Mouse (Mus musculus) myocyte (in vitro differentiated cells): ENCODE data around the gene Luc7l. TPM values are rescaled to one million over a fixed set of nuclear protein-coding genes. Genes with fewer than 3 reads are reported as not detected.
"Not testable (repeated sequence)": the region's sequence is repeated elsewhere in the genome, so short reads cannot be mapped to it uniquely, and the experiment has no call there.

Experiments
- H3K27me3 ChIP-seq: one replicate; pipeline ENCODE4 v1.6.1; 2011; ENCODE audit not compliant: control insufficient read depth, insufficient read depth, insufficient read length
- H3K36me3 ChIP-seq: one replicate; pipeline ENCODE4 v1.6.1; 2011; ENCODE audit not compliant: control insufficient read depth, insufficient read depth
- H3K4me2 ChIP-seq: one replicate; pipeline ENCODE4 v1.6.1; 2011; ENCODE audit warnings: low read depth, control low read depth
- H3K4me3 ChIP-seq: one replicate; pipeline ENCODE4 v1.5.1; 2011; ENCODE audit warnings: mild to moderate bottlenecking, control low read depth, moderate library complexity
- H3K79me2 ChIP-seq: one replicate; pipeline ENCODE4 v1.6.1; 2011; ENCODE audit not compliant: control insufficient read depth, insufficient read depth
- H3ac ChIP-seq: one replicate; pipeline ENCODE4 v1.6.1; 2011; ENCODE audit not compliant: control insufficient read depth, insufficient read length
- CEBPB ChIP-seq: IDR thresholded peaks from 2 replicates; pipeline ENCODE4 v1.6.1; 2011; ENCODE audit warnings: mild to moderate bottlenecking, moderate library complexity; ENCODE audit not compliant: poor library complexity, insufficient read depth, severe bottlenecking
- E2F4 ChIP-seq: IDR thresholded peaks from one replicate; pipeline ENCODE4 v1.6.1; 2011; ENCODE audit warnings: mild to moderate bottlenecking, control low read depth, moderate library complexity; ENCODE audit not compliant: insufficient read depth
- MAX ChIP-seq: IDR thresholded peaks from one replicate; pipeline ENCODE4 v1.6.1; 2011; ENCODE audit warnings: low read depth, mild to moderate bottlenecking, control low read depth
- MYOD1 ChIP-seq, 3 experiments: IDR thresholded peaks; one replicate each; pipeline ENCODE4 v1.6.1; 2011; ENCODE audit warnings: control low read depth in 2 of 3, low read depth in 2 of 3, mild to moderate bottlenecking in 2 of 3, moderate library complexity in 1 of 3; ENCODE audit not compliant: insufficient read length in 2 of 3, control insufficient read depth in 1 of 3
- MYOG ChIP-seq, 3 experiments: IDR thresholded peaks; one replicate each; pipeline ENCODE4 v1.6.1; 2011; ENCODE audit warnings: control low read depth in 2 of 3, low read depth in 2 of 3, mild to moderate bottlenecking in 2 of 3; ENCODE audit not compliant: insufficient read length in 2 of 3, control insufficient read depth in 1 of 3, insufficient read depth in 1 of 3
- POLR2A ChIP-seq: IDR thresholded peaks from one replicate; pipeline ENCODE4 v1.6.1; 2011; ENCODE audit warnings: low read depth, mild to moderate bottlenecking, control low read depth, moderate library complexity; ENCODE audit not compliant: insufficient read length
- POLR2AphosphoS2 ChIP-seq: IDR thresholded peaks from one replicate; pipeline ENCODE4 v1.6.1; 2011; ENCODE audit warnings: low read depth, control low read depth; ENCODE audit not compliant: insufficient read length
- REST ChIP-seq: IDR thresholded peaks from one replicate; pipeline ENCODE4 v1.6.1; 2011; ENCODE audit warnings: mild to moderate bottlenecking, control low read depth, moderate library complexity; ENCODE audit not compliant: insufficient read depth, insufficient read length
- SRF ChIP-seq: IDR thresholded peaks from one replicate; pipeline ENCODE4 v1.6.1; 2011; ENCODE audit warnings: low read depth; ENCODE audit not compliant: control insufficient read depth, insufficient read length
- TCF12 ChIP-seq: IDR thresholded peaks from one replicate; pipeline ENCODE4 v1.6.1; 2011; ENCODE audit warnings: mild to moderate bottlenecking, control low read depth; ENCODE audit not compliant: poor library complexity, insufficient read depth, severe bottlenecking
- TCF3 ChIP-seq: IDR thresholded peaks from one replicate; pipeline ENCODE4 v1.6.1; 2011; ENCODE audit warnings: low read depth, control low read depth; ENCODE audit not compliant: insufficient read length
- USF1 ChIP-seq: IDR thresholded peaks from one replicate; pipeline ENCODE4 v1.6.1; 2011; ENCODE audit warnings: low read depth, mild to moderate bottlenecking, control low read depth, moderate library complexity
- polyA plus RNA-seq: library from polyadenylated mRNA; unstranded; fragments of >200 nt; fragmentation: generic; extraction: Trizol; gene quantifications from one replicate; pipeline ENCODE4 v1.2.1, GENCODE M21; 2012; ENCODE audit warnings: missing spikeins

Gene Luc7l
- polyA plus RNA-seq, 1 experiment: 25.1 TPM

DNA sequence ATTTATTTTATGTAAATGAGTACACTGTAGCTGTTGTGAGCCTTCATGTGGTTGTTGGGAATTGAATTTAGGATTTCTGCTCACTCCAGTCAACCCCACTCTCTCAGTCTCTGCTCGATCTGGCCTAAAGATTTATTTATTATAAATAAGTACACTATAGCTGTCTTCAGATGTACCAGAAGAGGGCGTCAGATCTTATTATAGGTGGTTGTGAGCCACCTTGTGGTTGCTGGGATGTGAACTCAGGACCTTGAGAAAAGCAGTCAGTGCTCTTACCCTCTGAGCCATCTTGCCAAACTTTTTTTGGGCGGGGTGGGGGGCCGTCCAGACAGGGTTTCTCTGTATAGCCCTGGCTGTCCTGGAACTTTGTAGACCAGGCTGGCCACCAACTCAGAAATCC is 9.1 kb downstream of the Luc7l start:
- no peak overlapping the region for H3K4me2 ChIP-seq
- H3K27me3 ChIP-seq: no peaks in the 10 kb centered on the region
- no peak overlapping the region for H3ac ChIP-seq
- H3K36me3 ChIP-seq: peaks cover 74% of the 10 kb centered on the region
- TF ChIP-seq MYOG (IDR thresholded peaks at IDR 0.05; ENCODE audit: control insufficient read depth in 1 of 3, insufficient read depth in 1 of 3, insufficient read length in 2 of 3, low read depth in 2 of 3): no peak
- TF ChIP-seq TCF12: no peak
- TF ChIP-seq SRF: no peak
- no peak for TF ChIP-seq USF1
- no peak for TF ChIP-seq POLR2A
- no peak for TF ChIP-seq REST
- no peak for TF ChIP-seq E2F4
- no peak for TF ChIP-seq TCF3
- no peak for TF ChIP-seq CEBPB
- no peak for TF ChIP-seq POLR2AphosphoS2
- H3K79me2 ChIP-seq: peaks cover 57% of the 10 kb centered on the region
- no peak overlapping the region for H3K4me3 ChIP-seq

DNA sequence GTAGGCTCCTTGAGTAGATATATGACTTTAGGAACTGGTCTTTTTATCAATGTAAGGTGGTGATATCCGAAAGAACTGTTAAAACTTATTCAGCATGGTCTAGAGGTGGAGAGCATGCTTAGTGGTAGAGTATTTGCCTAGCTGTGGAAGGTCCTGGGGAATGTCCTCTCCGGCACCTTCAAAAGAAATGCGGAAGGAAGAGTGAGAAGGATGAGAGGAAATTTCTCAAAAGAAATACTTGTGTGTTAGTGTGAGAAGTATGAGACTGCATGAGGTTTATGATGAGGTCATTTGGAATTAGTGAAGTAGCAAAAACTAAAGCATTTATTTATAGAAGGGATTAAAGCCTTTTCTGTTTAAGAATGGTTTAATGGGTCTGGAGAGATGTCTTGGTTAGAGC is 9.7 kb downstream of the Luc7l start:
- no peak for TF ChIP-seq TCF3
- no peak for TF ChIP-seq MYOG (IDR thresholded peaks at IDR 0.05; ENCODE audit: control insufficient read depth in 1 of 3, insufficient read depth in 1 of 3, insufficient read length in 2 of 3, low read depth in 2 of 3)
- no peak for TF ChIP-seq MAX
- no peak for TF ChIP-seq CEBPB
- TF ChIP-seq MYOD1 (IDR thresholded peaks at IDR 0.05; ENCODE audit: control insufficient read depth in 1 of 3, insufficient read length in 2 of 3, low read depth in 2 of 3): no peak
- no peak for TF ChIP-seq SRF
- no peak for TF ChIP-seq E2F4
- TF ChIP-seq TCF12: no peak
- no peak for TF ChIP-seq REST
- no peak for TF ChIP-seq USF1
- TF ChIP-seq POLR2AphosphoS2: no peak
- TF ChIP-seq POLR2A: no peak
- no peak overlapping the region for H3K4me2 ChIP-seq
- H3ac ChIP-seq: no peak overlapping the region
- peaks cover 51% of the 10 kb centered on the region for H3K79me2 ChIP-seq
- peaks cover 69% of the 10 kb centered on the region for H3K36me3 ChIP-seq
- no peaks in the 10 kb centered on the region for H3K27me3 ChIP-seq
- no peak overlapping the region for H3K4me3 ChIP-seq

DNA sequence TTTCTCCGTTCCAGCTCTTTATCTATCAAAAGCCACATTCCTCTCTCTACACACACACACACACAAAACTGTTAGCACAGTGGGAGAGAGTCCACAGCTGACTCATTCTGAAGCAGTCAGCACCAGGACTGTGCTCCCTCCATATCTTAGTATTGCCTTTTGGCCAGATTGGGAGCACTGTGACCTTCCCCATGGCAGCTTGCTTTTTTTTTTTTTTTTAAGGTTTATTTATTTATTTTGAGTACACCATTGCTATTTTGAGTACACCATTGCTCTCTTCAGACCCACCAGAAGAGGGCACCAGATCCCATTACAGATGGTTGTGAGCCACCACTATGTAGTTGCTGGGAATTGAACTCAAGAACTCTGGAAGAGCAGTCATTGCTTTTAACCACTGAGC is 16.2 kb downstream of the Luc7l start:
- Histone ChIP-seq H3ac (no peak overlapping the region), H3K79me2 (peaks cover 5% of the 10 kb centered on the region), H3K36me3 (peaks cover 50% of the 10 kb centered on the region), H3K27me3 (no peaks in the 10 kb centered on the region), H3K4me3 (no peak overlapping the region), H3K4me2 (no peak overlapping the region)
- no peak for TF ChIP-seq MYOG (IDR thresholded peaks at IDR 0.05; ENCODE audit: control insufficient read depth in 1 of 3, insufficient read depth in 1 of 3, insufficient read length in 2 of 3, low read depth in 2 of 3)
- TF ChIP-seq CEBPB: no peak
- TF ChIP-seq MYOD1 (IDR thresholded peaks at IDR 0.05; ENCODE audit: control insufficient read depth in 1 of 3, insufficient read length in 2 of 3, low read depth in 2 of 3): no peak
- TF ChIP-seq POLR2AphosphoS2: no peak
- TF ChIP-seq TCF12: no peak
- TF ChIP-seq USF1: no peak
- TF ChIP-seq POLR2A: no peak
- TF ChIP-seq REST: no peak
- TF ChIP-seq E2F4: no peak
- TF ChIP-seq SRF: no peak
- no peak for TF ChIP-seq MAX
- no peak for TF ChIP-seq TCF3

DNA sequence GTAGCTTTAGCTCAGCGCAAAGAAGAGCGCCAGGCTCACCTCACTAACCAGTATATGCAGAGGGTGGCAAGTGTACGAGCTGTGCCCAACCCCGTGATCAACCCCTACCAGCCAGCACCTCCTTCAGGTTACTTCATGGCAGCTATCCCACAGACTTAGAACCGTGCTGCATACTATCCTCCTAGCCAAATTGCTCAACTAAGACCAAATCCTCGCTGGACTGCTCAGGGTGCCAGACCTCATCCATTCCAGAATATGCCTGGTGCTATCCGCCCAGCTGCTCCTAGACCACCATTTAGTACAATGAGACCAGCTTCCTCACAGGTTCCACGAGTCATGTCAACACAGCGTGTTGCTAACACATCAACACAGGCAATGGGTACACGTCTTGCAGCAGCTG is 16.9 kb downstream of the Luc7l start:
- not testable (repeated sequence) for H3K4me3 ChIP-seq, H3K27me3 ChIP-seq, H3K79me2 ChIP-seq, H3ac ChIP-seq, H3K4me2 ChIP-seq
- peaks cover 45% of the 10 kb centered on the region for H3K36me3 ChIP-seq

DNA sequence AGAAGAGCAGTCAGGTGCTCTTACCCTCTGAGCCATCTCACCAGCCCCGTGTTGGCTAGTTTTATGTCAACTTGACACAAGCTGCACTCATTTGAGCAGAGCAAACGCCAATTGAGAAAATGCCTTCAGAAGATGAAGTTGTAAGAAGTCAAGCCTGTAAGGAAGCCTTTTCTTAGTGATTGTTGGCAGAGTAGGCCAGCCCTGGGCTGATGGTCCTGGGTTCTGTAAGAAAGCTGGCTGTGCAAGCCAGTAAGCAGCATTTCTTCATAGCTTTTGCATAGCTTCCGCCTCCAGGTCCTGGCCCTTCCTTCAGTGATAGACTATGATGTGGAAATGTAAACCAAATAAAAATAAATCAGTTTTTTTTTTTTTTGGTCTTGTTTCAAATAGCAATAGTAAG is 19.9 kb downstream of the Luc7l start:
- Histone ChIP-seq H3K27me3 (no peaks in the 10 kb centered on the region), H3K36me3 (peaks cover 39% of the 10 kb centered on the region), H3K79me2 (peaks cover 4% of the 10 kb centered on the region), H3K4me2 (no peak overlapping the region), H3ac (no peak overlapping the region), H3K4me3 (no peak overlapping the region)
- TF ChIP-seq MYOD1 (IDR thresholded peaks at IDR 0.05; ENCODE audit: control insufficient read depth in 1 of 3, insufficient read length in 2 of 3, low read depth in 2 of 3): no peak
- TF ChIP-seq POLR2AphosphoS2: no peak
- no peak for TF ChIP-seq E2F4
- TF ChIP-seq POLR2A: no peak
- no peak for TF ChIP-seq MYOG (IDR thresholded peaks at IDR 0.05; ENCODE audit: control insufficient read depth in 1 of 3, insufficient read depth in 1 of 3, insufficient read length in 2 of 3, low read depth in 2 of 3)
- TF ChIP-seq MAX: no peak
- TF ChIP-seq TCF3: no peak
- no peak for TF ChIP-seq SRF
- TF ChIP-seq TCF12: no peak
- no peak for TF ChIP-seq REST
- no peak for TF ChIP-seq CEBPB
- no peak for TF ChIP-seq USF1
